Mouse (Mus musculus): ENCODE data around the gene Kcnk7. TPM values are rescaled to one million over a fixed set of nuclear protein-coding genes. Genes with fewer than 3 reads are reported as not detected.

Kcnk7 gene
- polyA plus RNA-seq, 1 experiment from 2014 or later, result 0.29 TPM

- Histone ChIP-seq H3K4me1 (replicated peaks) (peaks cover 62% of the 10 kb centered on the region), H3K9me3 (no peaks in the 10 kb centered on the region), H3K4me3 (replicated peaks) (peak overlapping the region; percentile 84), H3K27ac (peak overlapping the region; percentile 89), H3K4me2 (replicated peaks) (peak overlapping the region; percentile 90), H3K36me3 (peaks cover 5% of the 10 kb centered on the region; the same call in 1 of the 2 replicates), H3K27me3 (replicated peaks) (no peaks in the 10 kb centered on the region), H3K9ac (peak overlapping the region; percentile 94)
- peak; percentile 31 for ATAC-seq
- 7% methylated on average over 37 of the region's 37 CpGs for WGBS
These were observed 24.7 kb downstream of the Kcnk7 start for GRCm38 (mm10) chr19:5728631-5729443.

GRCm38 (mm10) chr19:5729444-5729815, 25.3 kb downstream of the Kcnk7 start, which contains the start of gene Fam89b:
Gene Fam89b, minus strand, starts transcription at chr19:5729653.
- Histone ChIP-seq H3K9ac (peak within 1 kb of the TSS; percentile 94), H3K27ac (peak within 1 kb of the TSS; percentile 89), H3K9me3 (no peaks in the 10 kb centered on the region), H3K4me2 (replicated peaks) (peak within 1 kb of the TSS; percentile 90), H3K36me3 (no peaks in the 10 kb centered on the region), H3K4me1 (replicated peaks) (peaks cover 56% of the 10 kb centered on the region), H3K4me3 (replicated peaks) (peak within 1 kb of the TSS; percentile 84), H3K27me3 (replicated peaks) (no peaks in the 10 kb centered on the region)
- WGBS, result under 1% methylated on average over 37 of the region's 37 CpGs
- ATAC-seq, result peak; percentile 79

- H3K9me3 ChIP-seq, result no peaks in the 10 kb centered on the region
- peak overlapping the region; percentile 90 for H3K4me2 ChIP-seq (replicated peaks)
- no peaks in the 10 kb centered on the region for H3K36me3 ChIP-seq
- no peaks in the 10 kb centered on the region for H3K27me3 ChIP-seq (replicated peaks)
- peaks cover 45% of the 10 kb centered on the region for H3K4me1 ChIP-seq (replicated peaks)
- ATAC-seq, result no peak
- H3K9ac ChIP-seq, result peak overlapping the region; percentile 73
- WGBS, result 73% methylated on average over 29 of the region's 29 CpGs
- H3K4me3 ChIP-seq (replicated peaks), result peak overlapping the region; percentile 84
- no peak overlapping the region for H3K27ac ChIP-seq
These were observed 26.4 kb downstream of the Kcnk7 start for GRCm38 (mm10) chr19:5730314-5731186.

GRCm38 (mm10) chr19:5731264-5731978, 27.3 kb downstream of the Kcnk7 start:
- Histone ChIP-seq H3K4me3 (replicated peaks) (peak overlapping the region; percentile 84), H3K4me2 (replicated peaks) (peak overlapping the region; percentile 90), H3K9me3 (no peaks in the 10 kb centered on the region), H3K27ac (0 out of 2 replicates have a peak overlapping the region, but pooled peaks have one; percentile 41), H3K36me3 (no peaks in the 10 kb centered on the region), H3K9ac (peak overlapping the region; percentile 73), H3K4me1 (replicated peaks) (peaks cover 39% of the 10 kb centered on the region), H3K27me3 (replicated peaks) (no peaks in the 10 kb centered on the region)
- under 1% methylated on average over 47 of the region's 47 CpGs for WGBS
- peak; percentile 86 for ATAC-seq

GRCm38 (mm10) chr19:5734325-5734724, 30.2 kb downstream of the Kcnk7 start:
- no peak overlapping the region for H3K4me2 ChIP-seq (replicated peaks)
- H3K9me3 ChIP-seq, result no peaks in the 10 kb centered on the region
- no peak for ATAC-seq
- no peak overlapping the region for H3K27ac ChIP-seq
- no peak overlapping the region for H3K4me3 ChIP-seq (replicated peaks)
- H3K27me3 ChIP-seq (replicated peaks), result peaks cover 3% of the 10 kb centered on the region; the same call in 1 of the 2 replicates
- peaks cover 16% of the 10 kb centered on the region for H3K4me1 ChIP-seq (replicated peaks)
- no peak overlapping the region for H3K9ac ChIP-seq
- H3K36me3 ChIP-seq, result no peaks in the 10 kb centered on the region
- WGBS, result 81% methylated on average over 9 of the region's 9 CpGs

GRCm38 (mm10) chr19:5739446-5739845, 35.3 kb downstream of the Kcnk7 start:
- Histone ChIP-seq H3K27ac (no peak overlapping the region), H3K36me3 (no peaks in the 10 kb centered on the region)
- ATAC-seq, result no peak

GRCm38 (mm10) chr19:5740320-5741317, 36.5 kb downstream of the Kcnk7 start, which contains the start of gene Ltbp3:
Gene Ltbp3, plus strand, starts transcription at chr19:5740904.
- no peaks in the 10 kb centered on the region for H3K36me3 ChIP-seq
- WGBS, result 37% methylated on average over 12 of the region's 14 CpGs

More at GRCm38 (mm10) chr19:5739446-5739845, 35.3 kb downstream of the Kcnk7 start:
- WGBS, result 60% methylated on average over 2 of the region's 2 CpGs
- Histone ChIP-seq H3K4me1 (replicated peaks) (peaks cover 29% of the 10 kb centered on the region), H3K4me2 (replicated peaks) (no peak overlapping the region), H3K9me3 (no peaks in the 10 kb centered on the region), H3K27me3 (replicated peaks) (peaks cover 3% of the 10 kb centered on the region; the same call in 1 of the 2 replicates), H3K9ac (no peak overlapping the region), H3K4me3 (replicated peaks) (no peak overlapping the region)

GRCm38 (mm10) chr19:5741641-5742240, 37.6 kb downstream of the Kcnk7 start:
- peak overlapping the region; percentile 62 for H3K4me3 ChIP-seq (replicated peaks)
- under 1% methylated on average over 54 of the region's 55 CpGs for WGBS
- no peaks in the 10 kb centered on the region for H3K36me3 ChIP-seq

More at GRCm38 (mm10) chr19:5740320-5741317, 36.5 kb downstream of the Kcnk7 start, which contains the start of gene Ltbp3:
- Histone ChIP-seq H3K9ac (peak within 1 kb of the TSS; percentile 85), H3K27ac (peak within 1 kb of the TSS; percentile 94), H3K4me1 (replicated peaks) (peaks cover 33% of the 10 kb centered on the region), H3K27me3 (replicated peaks) (peaks cover 8% of the 10 kb centered on the region), H3K4me2 (replicated peaks) (peak within 1 kb of the TSS; percentile 96), H3K9me3 (no peaks in the 10 kb centered on the region), H3K4me3 (replicated peaks) (peak within 1 kb of the TSS; percentile 62)
- ATAC-seq, result peak; percentile 42; the same call in 1 of the 2 replicates

GRCm38 (mm10) chr19:5742241-5742641, 38.1 kb downstream of the Kcnk7 start:
- Histone ChIP-seq H3K27me3 (replicated peaks) (peaks cover 7% of the 10 kb centered on the region), H3K9ac (peak overlapping the region; percentile 85), H3K9me3 (no peaks in the 10 kb centered on the region), H3K4me3 (replicated peaks) (peak overlapping the region; percentile 62), H3K4me1 (replicated peaks) (peaks cover 42% of the 10 kb centered on the region), H3K4me2 (replicated peaks) (peak overlapping the region; percentile 96), H3K27ac (peak overlapping the region; percentile 94), H3K36me3 (no peaks in the 10 kb centered on the region)
- WGBS, result 2% methylated on average over 32 of the region's 32 CpGs
- ATAC-seq, result peak; percentile 51

More at GRCm38 (mm10) chr19:5741641-5742240, 37.6 kb downstream of the Kcnk7 start:
- Histone ChIP-seq H3K4me1 (replicated peaks) (peaks cover 42% of the 10 kb centered on the region), H3K27ac (peak overlapping the region; percentile 94), H3K4me2 (replicated peaks) (peak overlapping the region; percentile 96), H3K9me3 (no peaks in the 10 kb centered on the region), H3K9ac (peak overlapping the region; percentile 85), H3K27me3 (replicated peaks) (peaks cover 8% of the 10 kb centered on the region)
- ATAC-seq, result peak; percentile 83

GRCm38 (mm10) chr19:5743576-5743975, 39.4 kb downstream of the Kcnk7 start:
- Histone ChIP-seq H3K27ac (no peak overlapping the region), H3K4me3 (replicated peaks) (no peak overlapping the region), H3K36me3 (no peaks in the 10 kb centered on the region), H3K27me3 (replicated peaks) (peaks cover 7% of the 10 kb centered on the region), H3K9me3 (no peaks in the 10 kb centered on the region), H3K4me2 (replicated peaks) (peak overlapping the region; percentile 96), H3K9ac (no peak overlapping the region), H3K4me1 (replicated peaks) (peaks cover 42% of the 10 kb centered on the region)
- no peak for ATAC-seq
- WGBS, result 36% methylated on average over 5 of the region's 5 CpGs
